Mouse (Mus musculus): ENCODE measurements around the gene Akr7a5. TPM values are rescaled to one million over a fixed set of nuclear protein-coding genes. Genes with fewer than 3 reads are reported as not detected.

The Akr7a5 gene
- total RNA-seq, 2 experiments from 2014 or later, result 55.9 to 57.5 TPM

DNA sequence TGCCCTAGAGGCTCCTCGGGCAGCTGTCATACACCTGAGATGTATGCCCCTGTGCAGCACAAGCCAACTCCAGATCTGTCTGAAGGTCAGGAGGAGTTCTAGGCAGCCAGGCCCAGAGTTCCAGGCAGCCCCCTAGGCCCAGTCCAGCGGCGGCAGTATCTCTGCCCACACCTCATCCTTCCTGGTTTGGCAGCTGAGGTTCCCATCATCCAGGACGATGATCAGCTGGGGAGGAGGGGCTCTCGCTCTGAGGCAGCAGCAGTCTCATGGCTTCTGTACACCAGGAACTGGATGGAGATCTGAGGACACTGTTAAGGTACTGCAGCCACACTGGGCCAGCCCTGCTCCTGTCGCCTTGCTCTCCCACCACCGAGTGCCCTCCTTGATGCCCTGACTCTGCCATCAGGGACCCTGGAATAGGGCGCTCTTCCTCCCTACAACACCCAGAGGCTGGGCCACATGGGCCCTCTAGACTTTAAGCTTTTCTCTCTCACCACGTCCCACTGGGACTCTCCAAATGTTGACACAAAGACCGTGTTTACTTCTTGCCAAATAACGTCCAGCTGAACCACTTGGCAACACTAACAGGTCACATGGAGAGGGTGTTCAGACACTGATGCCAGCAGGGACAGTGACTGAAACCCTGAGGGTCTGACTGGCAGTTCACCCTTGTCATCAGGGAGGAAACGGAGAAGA, 11.7 kb upstream of the Akr7a5 start:
- no peak for DNase-seq

DNA sequence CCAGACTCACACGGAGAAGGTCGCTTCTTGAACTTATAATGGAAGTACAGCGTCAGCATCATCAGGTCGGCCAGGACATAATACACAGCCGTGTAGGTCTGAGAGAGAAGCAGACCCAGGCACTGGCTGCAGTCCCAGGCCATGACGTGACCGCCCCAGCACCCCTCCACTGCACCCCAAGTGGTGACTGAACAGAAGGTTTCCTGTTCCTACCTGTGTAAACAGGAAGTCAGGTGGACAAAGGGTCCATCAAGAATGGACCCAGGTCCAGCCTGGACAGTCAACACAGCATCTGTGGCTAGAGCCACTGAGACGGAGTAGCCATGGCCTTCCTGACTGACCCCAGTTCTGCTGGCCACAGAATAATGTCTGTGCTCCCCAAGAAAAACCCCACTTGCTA, 8.8 kb upstream of the Akr7a5 start:
- no peak for DNase-seq

DNA sequence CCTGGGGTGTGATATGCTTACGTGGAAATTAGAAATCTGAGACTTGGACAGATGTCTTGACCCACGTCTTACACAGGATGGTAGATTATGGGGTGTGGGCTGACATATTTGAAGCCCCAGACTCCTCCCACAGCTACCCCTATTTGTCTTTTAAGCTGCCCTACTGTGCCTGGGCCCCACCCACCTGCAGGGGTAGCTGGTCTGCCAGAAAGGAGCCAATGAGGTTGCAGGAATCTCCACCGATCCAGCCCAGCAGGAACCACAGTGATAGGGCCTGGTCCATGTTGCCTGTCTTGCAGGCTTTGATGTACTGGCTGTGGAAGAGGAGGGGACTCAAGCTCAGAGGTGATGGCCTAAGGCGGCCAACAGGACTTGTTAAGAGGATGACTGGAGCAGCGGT, 8.3 kb upstream of the Akr7a5 start:
- DNase-seq, result no peak

DNA sequence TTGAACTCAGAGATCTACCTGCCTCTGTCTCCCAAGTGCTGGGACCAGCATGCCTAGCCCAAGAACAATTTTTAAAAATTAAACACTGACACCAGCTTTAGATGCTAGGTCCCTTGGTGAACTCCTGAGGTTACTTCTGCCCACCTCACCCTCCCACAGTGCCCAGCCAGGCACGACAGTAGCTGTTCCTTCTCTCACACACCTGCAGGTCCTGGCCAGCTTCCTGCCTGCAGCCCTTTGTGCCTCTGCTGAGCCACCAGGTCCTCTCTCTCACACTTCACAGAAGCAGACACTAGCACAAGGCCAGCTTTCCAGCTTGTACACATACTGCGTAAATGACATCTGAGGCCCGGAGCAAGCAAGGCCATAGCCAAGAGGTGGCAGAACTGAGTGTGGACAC, 5.0 kb upstream of the Akr7a5 start:
- no peak for DNase-seq

DNA sequence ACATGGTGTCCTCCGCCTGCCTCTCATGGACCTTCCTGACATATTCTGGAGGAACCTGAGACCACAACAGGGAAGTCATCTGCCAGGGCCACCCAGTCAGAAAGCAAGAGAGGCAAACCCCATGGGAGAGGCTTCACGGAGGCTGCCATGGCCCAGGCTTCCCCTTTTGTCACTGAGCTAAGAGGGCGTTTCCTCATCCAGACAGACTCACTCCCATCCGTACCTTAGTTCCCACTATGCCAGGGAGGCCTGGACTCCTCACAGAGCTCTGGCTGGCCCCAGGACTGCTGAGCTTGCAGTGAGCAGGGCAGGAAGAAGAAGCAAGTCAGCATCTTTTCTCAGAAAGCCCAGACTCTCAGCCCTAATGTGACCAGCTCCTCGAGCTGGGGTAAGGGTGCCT, 2.6 kb upstream of the Akr7a5 start:
- DNase-seq, result peak in 1 of 2 experiments; percentile 69

DNA sequence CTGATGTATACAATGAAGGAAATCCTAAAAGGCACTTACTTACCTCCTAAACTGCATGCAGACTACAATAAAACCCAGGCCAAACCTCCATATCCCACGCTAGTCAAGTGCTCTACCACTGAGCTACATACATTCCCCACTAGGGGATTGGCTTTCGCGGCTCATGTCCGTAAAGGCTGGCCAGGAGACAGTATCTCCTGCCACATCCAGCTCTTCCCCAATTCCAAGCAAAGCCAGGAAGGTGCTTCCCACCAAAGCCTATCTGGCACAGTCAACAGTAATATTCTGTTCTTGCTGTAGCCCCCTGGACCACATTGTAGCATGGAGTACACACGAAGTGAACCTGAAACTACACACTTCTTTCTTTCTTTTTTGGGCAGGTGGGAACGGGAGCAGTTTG, 893 bp upstream of the Akr7a5 start:
- no peak for DNase-seq

DNA sequence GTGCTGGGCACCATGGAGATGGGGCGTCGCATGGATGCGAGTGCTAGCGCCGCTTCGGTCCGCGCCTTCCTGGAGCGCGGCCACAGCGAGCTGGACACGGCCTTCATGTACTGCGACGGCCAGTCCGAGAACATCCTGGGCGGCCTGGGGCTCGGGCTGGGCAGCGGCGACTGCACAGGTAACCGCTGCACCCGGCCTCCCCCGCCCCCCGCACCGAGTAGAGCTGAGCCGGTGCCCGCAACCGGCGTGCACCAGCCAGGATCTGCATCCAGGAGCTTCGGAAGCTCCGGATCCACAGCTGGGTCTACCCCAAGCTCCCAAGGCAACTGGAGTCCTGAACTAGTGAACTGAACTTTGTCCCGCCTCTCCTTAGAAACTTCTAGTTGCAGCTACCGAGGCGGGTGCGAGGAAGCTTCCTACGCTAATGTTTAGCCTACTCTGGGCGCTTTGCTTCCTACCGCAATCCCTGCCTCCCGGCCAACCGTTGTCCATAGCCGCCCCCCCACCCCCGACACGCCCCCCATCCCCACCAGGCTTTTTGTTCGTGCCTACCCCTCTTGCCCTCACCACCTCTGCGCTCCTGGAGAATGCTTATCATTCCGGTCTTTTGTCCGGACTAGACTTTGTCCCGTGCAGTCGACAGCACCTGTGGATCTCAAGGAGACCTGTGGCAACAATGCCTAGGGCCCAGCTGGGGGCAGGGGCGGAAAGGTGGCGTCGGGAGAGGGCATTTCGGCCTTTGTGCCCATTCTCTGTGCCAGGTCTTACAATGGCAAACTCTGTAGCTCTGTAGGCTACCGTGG, 556 bp downstream of the Akr7a5 start:
- no peak for DNase-seq

DNA sequence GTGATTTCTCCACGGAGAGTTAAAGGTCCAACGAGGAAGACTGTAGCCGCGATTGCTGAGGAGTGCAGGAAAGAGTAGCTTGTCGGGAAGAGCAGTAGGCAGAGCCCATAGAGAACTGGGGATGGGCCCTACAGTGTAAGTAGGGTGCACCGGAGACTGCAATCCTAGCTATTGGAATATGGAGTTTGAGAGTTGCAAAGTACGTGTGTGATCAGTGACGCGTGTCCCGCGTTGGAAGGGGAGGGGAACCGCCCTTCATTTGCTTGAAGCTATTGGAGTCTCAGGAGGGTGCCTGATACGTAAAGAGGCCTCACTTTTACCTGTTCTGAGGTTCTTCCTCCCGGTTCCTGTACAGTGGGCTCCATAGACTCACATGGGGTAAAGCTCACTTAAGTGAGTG, 1.2 kb downstream of the Akr7a5 start:
- DNase-seq, result no peak

DNA sequence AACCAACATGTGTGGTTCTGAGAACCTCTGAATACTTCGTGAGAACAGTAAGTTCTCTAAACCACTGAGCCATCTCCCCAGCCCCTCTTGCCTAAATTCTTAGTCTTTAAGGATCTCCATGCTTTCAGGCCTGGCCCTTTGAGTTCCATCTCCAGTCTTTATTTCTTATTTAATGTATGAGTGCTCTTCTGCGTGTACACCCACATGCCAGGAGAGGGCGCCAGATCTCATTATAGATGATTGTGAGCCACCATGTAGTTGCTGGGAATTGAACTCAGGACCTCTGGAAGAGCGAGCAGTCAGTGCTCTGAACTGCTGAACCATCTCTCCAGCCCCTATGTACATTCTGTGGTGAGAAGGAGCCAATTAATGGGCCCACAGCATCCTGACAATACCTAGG, 2.1 kb downstream of the Akr7a5 start:
- DNase-seq, result peak in 1 of 2 experiments; percentile 64

DNA sequence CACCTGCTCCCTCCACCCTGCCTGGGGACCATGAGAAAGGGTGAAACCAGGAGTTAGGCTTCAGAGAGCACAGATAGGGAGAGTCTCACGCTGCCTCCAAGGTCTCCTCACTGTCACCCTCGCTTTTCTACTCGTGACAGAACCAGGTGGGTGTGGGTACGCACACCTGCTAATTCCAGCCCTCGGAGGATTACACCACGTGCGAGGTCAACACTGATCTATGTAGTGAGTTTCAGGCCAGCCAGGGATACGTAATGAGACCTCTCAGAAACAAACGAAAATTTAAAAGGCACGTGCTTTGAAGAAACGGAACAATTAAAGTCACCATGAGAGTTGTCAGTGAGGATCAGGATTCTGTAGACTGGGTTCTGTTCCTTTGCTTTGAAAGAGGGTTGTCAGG, 7.9 kb downstream of the Akr7a5 start:
- no peak for DNase-seq

DNA sequence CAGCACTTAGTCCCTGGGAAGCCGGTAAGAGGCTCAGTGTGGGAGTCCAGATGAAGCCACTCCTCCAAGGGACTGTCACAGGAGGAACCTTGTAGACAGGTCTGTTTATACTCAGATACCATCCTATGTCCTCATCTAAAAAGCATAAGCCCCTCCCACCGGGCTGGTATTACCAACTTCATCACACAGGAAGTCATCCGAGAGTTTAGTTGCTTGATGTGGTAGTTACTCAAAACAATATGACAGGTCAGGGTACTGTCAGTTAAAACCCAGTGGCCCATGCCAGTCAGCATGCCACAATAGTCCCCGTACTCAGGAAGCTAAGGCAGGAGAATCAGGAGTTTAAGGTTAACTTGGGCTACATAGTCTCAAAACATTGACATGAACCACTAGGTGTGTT, 9.2 kb downstream of the Akr7a5 start:
- DNase-seq, result no peak

DNA sequence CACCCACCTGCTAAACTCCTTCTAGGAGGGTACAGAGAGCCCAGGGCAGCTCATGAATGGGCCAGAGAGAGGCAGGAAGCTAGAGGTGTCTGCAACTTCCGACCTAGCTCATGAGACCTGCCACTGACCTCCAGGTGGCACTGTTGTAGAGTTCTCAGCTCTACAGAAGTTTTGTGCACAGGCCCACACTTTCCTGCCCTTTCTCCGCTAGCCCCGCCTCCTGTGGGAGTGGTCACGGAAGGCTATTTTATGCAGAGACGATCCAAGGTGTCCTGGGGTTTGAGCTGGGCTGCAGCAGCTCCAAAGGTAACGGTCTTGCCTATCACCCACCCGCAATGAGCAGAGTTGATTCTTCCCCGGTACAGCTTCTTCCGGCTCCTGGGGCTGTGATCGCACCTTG, 20.1 kb downstream of the Akr7a5 start:
- peak; percentile 77 to 79 for DNase-seq

DNA sequence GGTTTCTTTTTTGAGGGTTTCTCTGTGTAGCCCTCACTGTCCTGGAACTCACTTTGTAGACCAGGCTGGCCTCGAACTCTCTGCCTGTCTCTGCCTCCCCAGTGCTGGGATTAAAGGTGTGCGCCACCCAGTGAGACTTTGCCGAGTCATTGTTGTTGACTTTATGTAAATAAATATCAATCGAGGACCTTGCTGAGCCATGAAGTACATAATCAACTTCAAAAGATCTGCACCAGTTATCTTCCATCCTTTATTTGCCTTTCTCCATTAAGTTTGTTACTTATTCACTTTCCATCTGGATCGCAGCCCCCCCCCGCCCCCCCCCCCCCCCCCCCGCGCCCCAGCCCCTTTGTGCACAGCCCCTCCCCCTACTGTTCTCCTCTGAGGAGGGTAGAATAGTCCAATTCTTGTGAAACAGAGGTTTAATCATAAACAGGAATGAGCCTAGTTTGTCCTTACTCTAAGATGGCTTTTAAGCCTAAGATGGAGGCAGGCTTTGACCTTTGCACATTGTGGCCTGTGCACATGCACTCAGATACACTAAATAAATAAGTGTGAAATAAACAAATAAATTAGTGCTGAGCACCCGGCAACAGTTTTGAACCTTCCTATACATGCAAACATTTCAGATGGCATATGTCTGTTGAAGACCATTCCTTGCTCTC, 24.2 kb downstream of the Akr7a5 start:
- DNase-seq, result no peak

DNA sequence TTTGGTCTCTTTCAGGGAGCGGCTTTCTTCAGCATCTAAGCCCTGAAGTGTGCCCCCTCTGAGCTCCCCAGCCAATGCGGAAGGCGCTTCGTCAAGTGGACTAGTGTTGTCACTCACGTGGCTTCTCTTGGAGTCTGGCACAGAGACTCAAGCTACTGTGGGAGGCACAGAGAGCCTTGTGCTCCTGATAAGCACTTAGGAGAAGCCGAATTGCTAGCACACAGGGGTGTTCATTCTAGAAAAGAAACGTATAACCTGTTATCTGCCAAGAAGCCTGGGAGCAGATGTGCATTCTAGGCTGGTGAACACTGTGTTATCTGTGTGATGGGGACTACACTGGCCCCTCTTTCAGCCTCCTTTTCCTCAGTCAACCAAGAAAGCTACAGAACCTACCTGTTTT, 25.0 kb downstream of the Akr7a5 start:
- DNase-seq, result no peak

DNA sequence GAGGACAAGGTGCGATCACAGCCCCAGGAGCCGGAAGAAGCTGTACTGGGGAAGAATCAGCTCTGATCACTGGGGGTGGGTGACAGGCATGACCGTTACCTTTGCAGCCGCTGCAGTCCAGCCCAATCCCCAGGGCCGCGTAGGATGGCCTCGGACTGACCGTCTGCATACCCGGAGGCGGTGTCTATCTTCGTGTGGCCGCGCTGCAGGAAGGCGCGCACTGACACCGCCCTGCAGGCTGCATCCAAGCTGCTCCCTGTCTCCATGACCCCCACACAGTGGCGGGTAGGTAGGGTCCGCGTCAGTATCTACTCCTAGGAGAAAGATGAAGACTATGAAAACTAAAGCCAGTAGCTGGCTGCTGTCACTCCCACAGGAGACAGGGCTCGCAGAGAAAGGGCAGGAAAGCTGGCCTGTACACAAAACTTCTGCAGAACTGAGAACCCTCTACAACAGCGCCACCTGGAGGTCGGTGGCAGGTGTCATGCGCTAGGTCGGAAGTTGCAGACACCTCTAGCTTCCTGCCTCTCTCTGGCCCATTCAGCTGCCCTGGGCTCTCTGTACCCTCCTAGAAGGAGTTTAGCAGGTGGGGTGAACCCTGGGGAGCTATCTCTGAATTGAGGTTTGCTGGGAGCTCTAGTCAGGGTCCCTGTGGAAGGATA, 26.4 kb downstream of the Akr7a5 start:
- DNase-seq, result peak; percentile 75 to 89

DNA sequence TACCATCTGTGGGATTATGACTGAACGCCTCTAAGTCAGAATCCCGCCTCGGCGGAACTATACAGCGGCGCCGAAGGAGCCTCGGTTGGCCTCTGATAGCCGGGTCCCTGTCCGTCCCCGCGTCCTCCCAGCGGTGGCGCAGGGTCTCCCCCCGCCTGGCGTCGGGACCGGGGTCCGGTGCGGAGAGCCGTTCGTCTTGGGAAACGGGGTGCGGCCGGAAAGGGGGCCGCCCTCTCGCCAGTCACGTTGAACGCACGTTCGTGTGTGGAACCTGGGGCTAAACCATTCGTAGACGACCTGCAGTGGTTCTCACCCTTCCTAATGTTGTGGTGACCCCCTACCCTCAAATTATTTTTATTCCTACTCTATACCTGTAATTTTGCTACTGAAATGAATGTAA, 27.6 kb downstream of the Akr7a5 start:
- no peak for DNase-seq

DNA sequence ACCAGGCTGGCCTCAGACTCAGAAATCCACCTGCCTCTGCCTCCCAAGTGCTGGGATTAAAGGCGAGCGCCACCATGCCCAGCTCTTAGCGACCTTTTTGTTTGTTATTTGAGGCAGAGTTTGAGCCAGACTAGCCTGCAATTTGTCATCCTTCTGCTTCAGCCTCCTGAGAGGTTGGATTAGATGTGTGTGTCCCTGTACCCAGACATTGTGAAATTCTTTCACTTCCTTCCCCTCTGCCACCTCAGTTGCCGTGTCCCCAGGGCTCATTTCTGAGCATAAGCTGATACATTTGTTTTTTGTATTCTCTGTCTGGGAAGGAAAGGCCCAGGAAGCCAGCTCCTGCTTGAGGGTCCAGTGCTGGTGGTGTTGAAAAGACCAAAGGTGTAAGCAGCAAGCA, 30.3 kb downstream of the Akr7a5 start:
- no peak for DNase-seq

DNA sequence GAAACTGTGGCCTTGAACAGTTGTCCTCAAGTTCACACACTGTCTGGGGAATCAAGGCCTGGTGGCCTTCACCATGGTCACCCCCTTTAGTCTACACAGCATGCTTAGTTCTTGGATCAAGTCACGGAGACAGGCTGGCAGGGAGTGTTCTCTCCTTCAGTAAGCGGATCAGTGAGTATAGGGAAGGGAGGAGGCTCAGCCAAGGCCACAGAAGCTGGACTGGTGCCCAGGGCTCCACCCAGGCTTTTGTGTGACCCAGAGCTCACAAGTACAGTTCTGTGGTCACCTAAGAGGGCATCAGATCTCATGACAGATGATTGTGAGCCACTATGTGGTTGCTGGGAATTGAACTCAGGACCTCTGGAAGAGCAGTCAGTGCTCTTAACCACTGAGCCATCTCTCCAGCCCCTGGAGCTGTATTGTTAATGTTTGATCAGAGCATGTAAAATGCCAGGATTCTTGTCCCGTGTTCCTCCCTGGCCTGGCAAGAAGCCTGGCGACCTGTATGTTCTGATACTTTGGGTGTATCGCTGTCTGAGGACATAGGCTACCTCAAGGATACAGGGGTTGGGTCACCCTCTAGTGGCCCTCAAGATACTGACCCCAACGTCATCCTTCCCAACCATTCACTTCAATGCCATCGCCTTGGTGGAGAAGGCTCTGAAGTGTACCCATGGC, 31.2 kb downstream of the Akr7a5 start:
- DNase-seq, result no peak

DNA sequence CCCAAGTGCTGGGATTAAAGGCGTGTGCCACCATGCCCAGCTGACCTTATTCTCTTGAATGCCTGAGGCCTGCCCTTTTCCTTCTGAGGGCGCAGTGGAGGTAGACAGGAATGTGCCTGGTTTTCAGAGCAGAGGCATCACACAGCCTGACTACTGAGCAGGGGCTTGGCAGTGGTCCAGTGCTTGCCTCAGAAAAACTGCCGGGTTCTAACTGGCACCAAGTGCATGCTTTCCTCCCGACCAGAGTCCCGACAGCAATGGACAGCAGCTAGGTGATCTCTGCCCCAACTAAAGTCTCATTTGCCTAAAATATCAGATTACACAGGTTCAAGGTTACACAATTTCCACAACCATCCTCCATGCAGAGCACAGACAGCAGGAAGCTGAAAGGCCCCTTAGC, 33.2 kb downstream of the Akr7a5 start:
- no peak for DNase-seq

DNA sequence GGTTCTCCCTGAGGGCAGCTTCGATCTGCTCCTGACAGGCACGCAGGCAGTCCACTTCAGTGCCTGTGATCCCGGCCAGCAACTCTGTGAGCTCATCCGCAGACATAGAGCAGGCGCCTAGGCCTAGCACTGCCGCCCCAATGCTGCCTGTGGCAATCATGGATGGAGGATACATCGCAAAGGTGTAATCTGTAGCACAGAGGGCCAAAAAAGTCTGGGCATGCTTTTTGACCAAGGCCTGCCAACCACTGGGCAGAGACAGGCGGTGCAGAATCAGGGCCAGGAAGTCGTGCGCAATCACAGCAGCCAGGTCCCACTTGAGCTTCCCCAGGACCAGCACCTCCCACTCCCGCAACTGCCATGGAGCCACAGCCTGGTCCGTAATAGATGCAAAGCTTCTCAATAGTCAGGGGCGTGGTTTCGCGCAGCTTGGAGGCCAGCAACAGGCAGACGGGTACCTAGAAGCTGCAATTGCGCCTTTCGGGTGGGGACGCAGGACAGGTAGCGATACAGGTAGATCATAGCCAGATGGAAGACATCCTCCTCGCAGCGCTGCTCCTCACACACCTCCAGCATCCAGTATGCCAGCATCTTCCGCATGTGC, 35.0 kb downstream of the Akr7a5 start:
- DNase-seq, result peak in 1 of 2 experiments; percentile 8

DNA sequence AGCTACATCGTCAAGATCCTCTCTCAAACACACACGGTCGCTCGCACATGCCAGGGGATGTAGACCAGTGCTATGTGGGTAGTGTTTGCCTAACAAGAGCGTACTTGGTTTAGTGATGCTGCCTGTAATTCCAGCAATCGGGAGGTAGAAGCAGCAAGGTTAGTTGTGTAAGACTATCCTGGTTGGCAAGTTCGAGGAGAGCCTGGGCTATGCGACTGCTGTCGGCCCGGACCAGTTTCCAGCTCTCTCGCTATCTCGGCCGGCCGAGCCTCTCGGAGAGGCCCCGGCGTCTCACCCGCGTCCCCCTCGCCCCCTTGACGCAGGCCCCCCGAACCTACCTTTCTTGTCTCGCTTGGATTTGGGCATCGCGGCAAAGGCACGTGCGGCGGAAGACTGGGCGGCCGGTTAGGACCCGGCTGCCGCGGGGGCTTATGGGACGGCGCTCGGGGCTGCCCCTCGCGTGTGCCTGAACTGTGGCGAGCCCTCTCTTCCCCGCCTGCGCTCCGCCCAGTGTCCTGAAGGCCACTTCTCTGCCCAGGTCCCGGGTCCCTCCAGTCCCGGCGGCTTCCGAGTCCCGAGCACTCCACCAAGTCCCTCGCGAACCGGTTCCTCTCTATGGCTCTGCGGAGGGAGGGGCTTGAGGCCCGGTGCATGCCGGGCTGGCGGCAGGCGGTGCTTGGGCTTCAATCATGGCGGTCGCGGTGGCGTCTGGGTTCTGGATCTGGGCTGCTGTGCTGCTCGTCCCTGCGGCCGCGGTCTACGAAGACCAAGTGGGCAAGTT, 41.6 kb downstream of the Akr7a5 start, which contains the start of the genes Mrto4, Emc1 and Ubr4:
TSS of gene Mrto4 (minus strand) at position 646 of the 781 bp plus-strand sequence.
TSS of gene Emc1 (plus strand) at position 657 of the 781 bp plus-strand sequence.
TSS of gene Ubr4 (plus strand) at position 679 of the 781 bp plus-strand sequence.
- peak; percentile 89 to 91 for DNase-seq
